Mouse (Mus musculus) spleen, adult 2 months (tissue): ENCODE results near the gene Usp35.

ENCODE experiments used
- CTCF ChIP-seq: fragments of 200-500 bp; IDR thresholded peaks from 2 replicates; pipeline ENCODE4 v1.5.1; 2011; ENCODE audit warnings: mild to moderate bottlenecking, inconsistent platforms; ENCODE audit not compliant: insufficient read depth, insufficient read length, insufficient replicate concordance; ENCODE audit errors: extremely low read depth
- POLR2A ChIP-seq: fragments of 200-500 bp; IDR thresholded peaks from 2 replicates; pipeline ENCODE4 v1.6.1; 2011; ENCODE audit warnings: low read depth, low read length, inconsistent platforms

- no peak for TF ChIP-seq CTCF
- no peak for TF ChIP-seq POLR2A
Observed at GRCm38 (mm10) chr7:97336678-97337077, 4.9 kb upstream of the Usp35 start.
